Mouse (Mus musculus) brain, embryonic 14.5 days (tissue): Measurements from ENCODE around the gene Vmn1r21.

Experiments
- CTCF ChIP-seq: fragments of 200-500 bp; IDR thresholded peaks from 2 replicates; pipeline ENCODE4 v1.5.1; 2012; ENCODE audit warnings: inconsistent platforms, mild to moderate bottlenecking, moderate library complexity, borderline replicate concordance; ENCODE audit not compliant: insufficient read depth, insufficient read length; ENCODE audit errors: extremely low read depth
- POLR2A ChIP-seq: fragments of 200-500 bp; IDR thresholded peaks from 2 replicates; pipeline ENCODE4 v1.6.1; 2012; ENCODE audit warnings: mild to moderate bottlenecking, inconsistent platforms, borderline replicate concordance; ENCODE audit not compliant: poor library complexity, insufficient read depth, insufficient read length, severe bottlenecking; ENCODE audit errors: extremely low read depth

DNA sequence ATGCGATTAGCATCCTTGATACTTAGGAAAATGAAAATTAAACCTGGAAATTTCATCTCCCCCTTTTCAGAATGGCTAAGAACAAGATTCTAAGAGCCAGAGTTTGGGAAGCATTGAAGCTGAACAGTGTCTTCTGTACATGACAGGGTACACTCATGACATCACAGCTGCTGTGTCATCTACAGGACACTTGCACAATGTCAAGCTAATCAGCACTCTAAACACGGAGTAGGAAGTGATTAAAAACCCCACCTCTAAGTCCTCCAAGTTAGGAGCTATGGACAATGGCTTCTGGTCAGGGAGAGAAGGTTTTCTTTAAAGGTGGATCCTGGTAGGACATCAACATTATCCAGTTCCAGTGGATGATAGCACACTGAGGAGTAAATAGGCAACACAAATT, 47.0 kb downstream of the Vmn1r21 start:
- TF ChIP-seq POLR2A, result no peak
- no peak for TF ChIP-seq CTCF
